Mouse (Mus musculus) kidney, postnatal 0 days (tissue): ENCODE measurements around the gene Mnt. TPM values are rescaled to one million over a fixed set of nuclear protein-coding genes. Genes with fewer than 3 reads are reported as not detected.
A peak's percentile ranks its signal among the peaks of the same experiment; 100 is the strongest.

Experiments used
- ATAC-seq: fragments of 200-750 bp; cut with Nextera tagmentation; replicated peaks from 2 replicates; pipeline ENCODE4 v1.8.0; 2017; ENCODE audit warnings: low read depth, moderate number of reproducible peaks, moderate TSS enrichment, moderate library complexity; ENCODE audit not compliant: low FRiP score
- DNase-seq: peaks from one replicate; pipeline ENCODE4 v3.0.0-alpha.2; 2016; ENCODE audit warnings: low spot score
- H3K27ac ChIP-seq: fragments of 300-500 bp; sonication (generic); 2 replicates; pipeline ENCODE4 v1.5.1; 2014; ENCODE audit warnings: mild to moderate bottlenecking
- H3K27me3 ChIP-seq: fragments of 300-500 bp; sonication (generic); 2 replicates; pipeline ENCODE4 v1.6.1; 2014; ENCODE audit warnings: low read length, mixed read lengths; ENCODE audit not compliant: insufficient read depth
- H3K36me3 ChIP-seq: fragments of 300-500 bp; sonication (generic); 2 replicates; pipeline ENCODE4 v1.6.1; 2014; ENCODE audit warnings: low read length, mixed read lengths; ENCODE audit not compliant: insufficient read depth
- H3K4me1 ChIP-seq: fragments of 300-500 bp; sonication (generic); replicated peaks from 2 replicates; pipeline ENCODE4 v1.6.1; 2014; ENCODE audit warnings: antibody characterized with exemption, low read length, mixed read lengths; ENCODE audit not compliant: insufficient read depth
- H3K4me2 ChIP-seq: fragments of 300-500 bp; sonication (generic); 2 replicates; pipeline ENCODE4 v1.6.1; 2014; ENCODE audit warnings: mild to moderate bottlenecking, low read length, moderate library complexity, mixed read lengths
- H3K4me3 ChIP-seq: fragments of 300-500 bp; sonication (generic); replicated peaks from 2 replicates; pipeline ENCODE4 v1.5.1; 2014; ENCODE audit warnings: low read depth, low read length
- H3K9ac ChIP-seq: fragments of 300-500 bp; sonication (generic); 2 replicates; pipeline ENCODE4 v1.6.1; 2014; ENCODE audit warnings: low read depth, low read length
- H3K9me3 ChIP-seq: fragments of 300-500 bp; sonication (generic); replicated peaks from 2 replicates; pipeline ENCODE4 v1.6.1; 2016; ENCODE audit warnings: low read length, inconsistent platforms, mixed read lengths
- CTCF ChIP-seq: IDR thresholded peaks from 2 replicates; pipeline ENCODE4 v1.5.1; 2016; ENCODE audit warnings: antibody characterized with exemption, low read depth, mild to moderate bottlenecking, moderate library complexity
- WGBS: fragments of 180-500 bp; shearing (Covaris S2); extraction: QIAGEN DNeasy Blood & Tissue Kit; methylation state at CpG from one replicate; pipeline ENCODE4 v1.1.7; 2014; 5-methylcytosine and 5-hydroxymethylcytosine counted together
- polyA plus RNA-seq: library from polyadenylated mRNA; unstranded; fragments of >200 nt; fragmentation: Nextera tagmentation; extraction: Ambion mirVana; gene quantifications from 2 replicates; pipeline ENCODE4 v1.2.1, GENCODE M21; 2015

Mnt gene
- polyA plus RNA-seq, 1 experiment from 2014 or later = 5.7 TPM

GRCm38 (mm10) chr11:74843435-74843714 is 12.7 kb downstream of the Mnt start:
- WGBS = 66% methylated on average over 2 of the region's 2 CpGs
- Histone ChIP-seq H3K4me3 (no peak overlapping the region), H3K9me3 (no peaks in the 10 kb centered on the region), H3K36me3 (peaks cover 17% of the 10 kb centered on the region), H3K9ac (no peak overlapping the region), H3K27ac (peak overlapping the region; percentile 52; the same call in 1 of the 2 replicates), H3K4me2 (no peak overlapping the region), H3K4me1 (peaks cover 35% of the 10 kb centered on the region), H3K27me3 (no peaks in the 10 kb centered on the region)
- no peak for TF ChIP-seq CTCF
- DNase-seq = no peak
- ATAC-seq = no peak

- TF ChIP-seq CTCF = no peak
- Histone ChIP-seq H3K27ac (peak overlapping the region; percentile 52; the same call in 1 of the 2 replicates), H3K4me1 (peaks cover 35% of the 10 kb centered on the region), H3K9me3 (no peaks in the 10 kb centered on the region), H3K4me2 (no peak overlapping the region), H3K36me3 (peaks cover 17% of the 10 kb centered on the region), H3K4me3 (no peak overlapping the region), H3K9ac (no peak overlapping the region), H3K27me3 (no peaks in the 10 kb centered on the region)
- ATAC-seq (no peak), DNase-seq (no peak)
- 61% methylated on average over 5 of the region's 5 CpGs for WGBS
Measured at GRCm38 (mm10) chr11:74843761-74844160, 13.0 kb downstream of the Mnt start.

- no peak for ATAC-seq
- TF ChIP-seq CTCF = peak; percentile 60
- Histone ChIP-seq H3K4me1 (peaks cover 31% of the 10 kb centered on the region), H3K9ac (no peak overlapping the region), H3K27ac (no peak overlapping the region), H3K36me3 (peaks cover 12% of the 10 kb centered on the region), H3K4me3 (no peak overlapping the region), H3K27me3 (no peaks in the 10 kb centered on the region), H3K9me3 (no peaks in the 10 kb centered on the region), H3K4me2 (no peak overlapping the region)
- 65% methylated on average over 3 of the region's 3 CpGs for WGBS
- DNase-seq = no peak
Measured at GRCm38 (mm10) chr11:74845784-74846183, 15.1 kb downstream of the Mnt start.

- Histone ChIP-seq H3K27ac (peak overlapping the region; percentile 80), H3K4me2 (peak overlapping the region; percentile 19; the same call in 1 of the 2 replicates), H3K27me3 (no peaks in the 10 kb centered on the region), H3K4me1 (peaks cover 19% of the 10 kb centered on the region), H3K36me3 (peaks cover 2% of the 10 kb centered on the region; the same call in 1 of the 2 replicates), H3K9ac (no peak overlapping the region), H3K4me3 (no peak overlapping the region), H3K9me3 (no peaks in the 10 kb centered on the region)
- TF ChIP-seq CTCF = peak; percentile 86
- DNase-seq = peak; percentile 77
- ATAC-seq = peak; percentile 81
- WGBS = 8% methylated on average over 13 of the region's 13 CpGs
Measured at GRCm38 (mm10) chr11:74847919-74848521, 17.3 kb downstream of the Mnt start.

GRCm38 (mm10) chr11:74850998-74851661 is 20.4 kb downstream of the Mnt start:
- Histone ChIP-seq H3K4me2 (no peak overlapping the region), H3K27ac (peak overlapping the region; percentile 80), H3K4me1 (peaks cover 12% of the 10 kb centered on the region), H3K4me3 (no peak overlapping the region), H3K27me3 (no peaks in the 10 kb centered on the region), H3K36me3 (no peaks in the 10 kb centered on the region), H3K9me3 (no peaks in the 10 kb centered on the region), H3K9ac (no peak overlapping the region)
- no peak for TF ChIP-seq CTCF
- 64% methylated on average over 14 of the region's 14 CpGs for WGBS
- ATAC-seq = peak; percentile 64
- DNase-seq = peak; percentile 51

GRCm38 (mm10) chr11:74857756-74858155 is 27.0 kb downstream of the Mnt start:
- no peak overlapping the region for H3K9ac ChIP-seq
- no peak overlapping the region for H3K4me2 ChIP-seq
- no peak overlapping the region for H3K27ac ChIP-seq
- 81% methylated on average over 9 of the region's 9 CpGs for WGBS
- no peaks in the 10 kb centered on the region for H3K9me3 ChIP-seq
- TF ChIP-seq CTCF = no peak
- DNase-seq (no peak), ATAC-seq (no peak)
- no peak overlapping the region for H3K4me3 ChIP-seq
- H3K27me3 ChIP-seq = no peaks in the 10 kb centered on the region
- H3K36me3 ChIP-seq = no peaks in the 10 kb centered on the region
- no peaks in the 10 kb centered on the region for H3K4me1 ChIP-seq

- Histone ChIP-seq H3K4me1 (no peaks in the 10 kb centered on the region), H3K4me3 (no peak overlapping the region), H3K36me3 (no peaks in the 10 kb centered on the region), H3K27me3 (no peaks in the 10 kb centered on the region), H3K9ac (no peak overlapping the region), H3K27ac (no peak overlapping the region), H3K9me3 (no peaks in the 10 kb centered on the region), H3K4me2 (no peak overlapping the region)
- 70% methylated on average over 5 of the region's 5 CpGs for WGBS
- ATAC-seq (no peak), DNase-seq (no peak)
- TF ChIP-seq CTCF = no peak
Measured at GRCm38 (mm10) chr11:74862129-74862528, 31.4 kb downstream of the Mnt start.
